ENCODE assay signal across 10 mouse cellular contexts in genomic region chr17:71868828-71869227, GRCm38 (mm10).
DNase-seq lines count a peak whose midpoint lies in the region; ATAC-seq and TF ChIP-seq lines count a peak whose summit lies in the region.
"Had no signal": no experiment of that assay in that cellular context is flagged by ENCODE, and none has a peak within 500 bp of the region (broad histone marks: within the 10 kb centered on the region; RNA-seq: fewer than 3 reads in every experiment).

No protein-coding gene starts in this region.

- H3K27me3 ChIP-seq in kidney, embryonic 15.5 days = no peaks in the 10 kb centered on the region
- H3K27me3 ChIP-seq in embryonic facial prominence, embryonic 15.5 days = no peaks in the 10 kb centered on the region
- H3K27me3 ChIP-seq in forebrain, postnatal 0 days (ENCODE audit: insufficient read depth, low read length) = no peaks in the 10 kb centered on the region
- no peaks in the 10 kb centered on the region for H3K27me3 ChIP-seq in midbrain, embryonic 13.5 days

- TF ChIP-seq CTCF in forebrain, postnatal 0 days (IDR thresholded peaks at IDR 0.05; ENCODE audit: low read depth) = no peak

- ATAC-seq in kidney, embryonic 15.5 days (replicated peaks; ENCODE audit: low FRiP score) = no peak
- ATAC-seq in embryonic facial prominence, embryonic 15.5 days (ENCODE audit: insufficient number of reproducible peaks, low FRiP score, low TSS enrichment, low read depth) = no peak
- peak; percentile 47; the same call in 1 of the 2 replicates for ATAC-seq in forebrain, postnatal 0 days
- ATAC-seq in midbrain, embryonic 13.5 days = no peak

- no peak overlapping the region for H3K27ac ChIP-seq in kidney, embryonic 15.5 days
- H3K27ac ChIP-seq in embryonic facial prominence, embryonic 15.5 days (replicated peaks) = no peak overlapping the region
- no peak overlapping the region for H3K27ac ChIP-seq in forebrain, postnatal 0 days (ENCODE audit: low read depth, low read length)
- H3K27ac ChIP-seq in midbrain, embryonic 13.5 days = no peak overlapping the region
- H3K27ac ChIP-seq: embryonic facial prominence, embryonic 12.5 days; limb, embryonic 15.5 days had no signal

- DNase-seq in kidney, adult 11 months = no peak
- peak; percentile 29 for DNase-seq in forebrain, postnatal 0 days
- DNase-seq in lung, postnatal 36 days = no peak
- no peak for DNase-seq in lung, postnatal 14 days
- no peak for DNase-seq in left cerebral cortex, adult 11 months (ENCODE audit: low spot score)

- H3K4me2 ChIP-seq in kidney, embryonic 15.5 days = peak overlapping the region; percentile 86
- peak overlapping the region; percentile 90 for H3K4me2 ChIP-seq in embryonic facial prominence, embryonic 15.5 days (replicated peaks)
- peak overlapping the region; percentile 86 for H3K4me2 ChIP-seq in forebrain, postnatal 0 days (ENCODE audit: low read depth)
- H3K4me2 ChIP-seq in midbrain, embryonic 13.5 days (replicated peaks) = peak overlapping the region; percentile 75

- no peaks in the 10 kb centered on the region for H3K36me3 ChIP-seq in kidney, embryonic 15.5 days
- H3K36me3 ChIP-seq in embryonic facial prominence, embryonic 15.5 days = no peaks in the 10 kb centered on the region
- H3K36me3 ChIP-seq in forebrain, postnatal 0 days (ENCODE audit: insufficient read depth) = no peaks in the 10 kb centered on the region
- no peaks in the 10 kb centered on the region for H3K36me3 ChIP-seq in midbrain, embryonic 13.5 days
- H3K36me3 ChIP-seq: embryonic facial prominence, embryonic 12.5 days; limb, embryonic 15.5 days had no signal

- H3K9me3 ChIP-seq in kidney, embryonic 15.5 days (replicated peaks) = no peaks in the 10 kb centered on the region
- no peaks in the 10 kb centered on the region for H3K9me3 ChIP-seq in embryonic facial prominence, embryonic 15.5 days (replicated peaks)
- no peaks in the 10 kb centered on the region for H3K9me3 ChIP-seq in forebrain, postnatal 0 days (ENCODE audit: low read length)
- H3K9me3 ChIP-seq in midbrain, embryonic 13.5 days = 0 out of 2 replicates have a peak, but pooled peaks cover 4% of the 10 kb centered on the region
- H3K9me3 ChIP-seq: embryonic facial prominence, embryonic 12.5 days; limb, embryonic 15.5 days had no signal

- H3K4me1 ChIP-seq in kidney, embryonic 15.5 days = peaks cover 8% of the 10 kb centered on the region; the same call in 1 of the 2 replicates
- peaks cover 11% of the 10 kb centered on the region; the same call in 1 of the 2 replicates for H3K4me1 ChIP-seq in embryonic facial prominence, embryonic 15.5 days
- H3K4me1 ChIP-seq in forebrain, postnatal 0 days (ENCODE audit: insufficient read depth) = no peaks in the 10 kb centered on the region
- H3K4me1 ChIP-seq in midbrain, embryonic 13.5 days (replicated peaks) = peaks cover 9% of the 10 kb centered on the region; the same call in 1 of the 2 replicates
- H3K4me1 ChIP-seq: embryonic facial prominence, embryonic 12.5 days had no signal

- no peak overlapping the region for H3K4me3 ChIP-seq in kidney, embryonic 15.5 days (replicated peaks)
- peak overlapping the region; percentile 51; the same call in 1 of the 2 replicates for H3K4me3 ChIP-seq in embryonic facial prominence, embryonic 15.5 days (replicated peaks)
- H3K4me3 ChIP-seq in forebrain, postnatal 0 days (ENCODE audit: low read depth, low read length) = no peak overlapping the region; the same call in 1 of the 2 replicates
- H3K4me3 ChIP-seq in midbrain, embryonic 13.5 days (replicated peaks) = peak overlapping the region; percentile 49; the same call in 1 of the 2 replicates

- 81% methylated on average over 12 of the region's 12 CpGs for WGBS in kidney, embryonic 15.5 days
- WGBS in embryonic facial prominence, embryonic 15.5 days = 57% methylated on average over 12 of the region's 12 CpGs
- 54% methylated on average over 12 of the region's 12 CpGs for WGBS in forebrain, postnatal 0 days
- 62% methylated on average over 12 of the region's 12 CpGs for WGBS in midbrain, embryonic 13.5 days

- no peak overlapping the region for H3K9ac ChIP-seq in kidney, embryonic 15.5 days
- H3K9ac ChIP-seq in embryonic facial prominence, embryonic 15.5 days = no peak overlapping the region
- H3K9ac ChIP-seq in forebrain, postnatal 0 days = no peak overlapping the region
- no peak overlapping the region for H3K9ac ChIP-seq in midbrain, embryonic 13.5 days (replicated peaks)

Comparison
In these comparisons a context has a peak if more than half of its experiments do, and no peak if none do; other contexts are left out.
1. H3K4me3 ChIP-seq: peak in embryonic facial prominence, embryonic 15.5 days (single experiment) and midbrain, embryonic 13.5 days (single experiment); none in kidney, embryonic 15.5 days (single experiment) and forebrain, postnatal 0 days (single experiment).
2. Peak in every context shown above with its lines, with median percentiles within 50 percentile points of each other: H3K4me2 ChIP-seq.